Mouse (Mus musculus): Measurements from ENCODE around the gene Defa33. TPM values are rescaled to one million over a fixed set of nuclear protein-coding genes. Genes with fewer than 3 reads are reported as not detected.
"Not testable (repeated sequence)": the region's sequence is repeated elsewhere in the genome, so short reads cannot be mapped to it uniquely, and the experiment has no call there.

Gene Defa33
- not detected in 2 replicates for polyA plus RNA-seq (2012; ENCODE audit: insufficient read depth, insufficient read length, low replicate concordance, missing spikeins)

GRCm38 (mm10) chr8:21391511-21391910, at the start of gene Defa33:
Gene Defa33, plus strand, starts transcription at chr8:21391811.
- WGBS = no CpG with 5 or more reads among the region's 2 CpGs

GRCm38 (mm10) chr8:21378215-21378614, 13.4 kb upstream of the Defa33 start, which contains the start of gene Defa2:
Gene Defa2, plus strand, starts transcription at chr8:21378515.
- H3K4me1 ChIP-seq (ENCODE audit: control insufficient read depth, insufficient read depth, low read length); H3K27ac ChIP-seq (ENCODE audit: insufficient read depth, low read depth, low read length); H3K4me3 ChIP-seq (ENCODE audit: insufficient read depth, low read depth, low read length): not testable (repeated sequence)
- no CpG with 5 or more reads among the region's 2 CpGs for WGBS

More at GRCm38 (mm10) chr8:21391511-21391910, at the start of gene Defa33:
- H3K27ac ChIP-seq (ENCODE audit: insufficient read depth, low read depth, low read length); H3K4me1 ChIP-seq (ENCODE audit: control insufficient read depth, insufficient read depth, low read length); H3K4me3 ChIP-seq (ENCODE audit: insufficient read depth, low read depth, low read length): not testable (repeated sequence)

GRCm38 (mm10) chr8:21427111-21427510, 35.5 kb downstream of the Defa33 start, which contains the start of gene Defa36:
Gene Defa36, plus strand, starts transcription at chr8:21427411.
- no CpG with 5 or more reads among the region's 1 CpGs for WGBS
- H3K27ac ChIP-seq (ENCODE audit: insufficient read depth, low read depth, low read length); H3K4me1 ChIP-seq (ENCODE audit: control insufficient read depth, insufficient read depth, low read length); H3K4me3 ChIP-seq (ENCODE audit: insufficient read depth, low read depth, low read length): not testable (repeated sequence)

Other genes starting within 250 kb of the Defa33 start
- gene Defa22, start 229.5 kb upstream of the Defa33 start, polyA plus RNA-seq (2012; ENCODE audit: insufficient read depth, insufficient read length, low replicate concordance, missing spikeins) = not detected in 2 replicates
- not detected in 2 replicates for gene Defa31, start 200.2 kb upstream of the Defa33 start, polyA plus RNA-seq (2012; ENCODE audit: insufficient read depth, insufficient read length, low replicate concordance, missing spikeins)
- gene Gm15293, start 190.2 kb upstream of the Defa33 start, polyA plus RNA-seq (2012; ENCODE audit: insufficient read depth, insufficient read length, low replicate concordance, missing spikeins) = not detected in 2 replicates
- not detected in 2 replicates for gene Gm15292, start 142.1 kb upstream of the Defa33 start, polyA plus RNA-seq (2012; ENCODE audit: insufficient read depth, insufficient read length, low replicate concordance, missing spikeins)
- not detected in 2 replicates for gene Defa27, start 76.3 kb upstream of the Defa33 start, polyA plus RNA-seq (2012; ENCODE audit: insufficient read depth, insufficient read length, low replicate concordance, missing spikeins)
- not detected in 2 replicates for gene Defa29, start 64.8 kb upstream of the Defa33 start, polyA plus RNA-seq (2012; ENCODE audit: insufficient read depth, insufficient read length, low replicate concordance, missing spikeins)
- gene Defa2, start 13.3 kb upstream of the Defa33 start, polyA plus RNA-seq (2012; ENCODE audit: insufficient read depth, insufficient read length, low replicate concordance, missing spikeins) = not detected in 2 replicates
- not detected in 2 replicates for gene Defa36, start 35.6 kb downstream of the Defa33 start, polyA plus RNA-seq (2012; ENCODE audit: insufficient read depth, insufficient read length, low replicate concordance, missing spikeins)
- gene Gm7849, start 64.7 kb downstream of the Defa33 start, polyA plus RNA-seq (2012; ENCODE audit: insufficient read depth, insufficient read length, low replicate concordance, missing spikeins) = not detected in 2 replicates
- not detected in 2 replicates for gene Defa20, start 117.4 kb downstream of the Defa33 start, polyA plus RNA-seq (2012; ENCODE audit: insufficient read depth, insufficient read length, low replicate concordance, missing spikeins)
- gene Defa32, start 137.2 kb downstream of the Defa33 start, polyA plus RNA-seq (2012; ENCODE audit: insufficient read depth, insufficient read length, low replicate concordance, missing spikeins) = not detected in 2 replicates
- not detected in 2 replicates for gene Defa37, start 173.6 kb downstream of the Defa33 start, polyA plus RNA-seq (2012; ENCODE audit: insufficient read depth, insufficient read length, low replicate concordance, missing spikeins)
- gene Defa28, start 191.2 kb downstream of the Defa33 start, polyA plus RNA-seq (2012; ENCODE audit: insufficient read depth, insufficient read length, low replicate concordance, missing spikeins) = not detected in 2 replicates
- not detected in 2 replicates for gene Gm7861, start 202.7 kb downstream of the Defa33 start, polyA plus RNA-seq (2012; ENCODE audit: insufficient read depth, insufficient read length, low replicate concordance, missing spikeins)
- gene Defa26, start 226.4 kb downstream of the Defa33 start, polyA plus RNA-seq (2012; ENCODE audit: insufficient read depth, insufficient read length, low replicate concordance, missing spikeins) = not detected in 2 replicates